Mouse (Mus musculus) stomach, postnatal 0 days (tissue): ENCODE data around the gene Zbtb11. TPM values are rescaled to one million over a fixed set of nuclear protein-coding genes. Genes with fewer than 3 reads are reported as not detected.
A peak's percentile ranks its signal among the peaks of the same experiment; 100 is the strongest.

Experiments
- ATAC-seq: fragments of 200-750 bp; cut with Nextera tagmentation; 2 replicates; pipeline ENCODE4 v1.8.0; 2017; ENCODE audit not compliant: low FRiP score, low TSS enrichment
- DNase-seq: peaks from one replicate; pipeline ENCODE4 v3.0.0-alpha.2; 2016; ENCODE audit warnings: low spot score
- H3K27ac ChIP-seq: fragments of 300-500 bp; sonication (generic); replicated peaks from 2 replicates; pipeline ENCODE4 v1.5.1; 2014; ENCODE audit warnings: mild to moderate bottlenecking, control low read depth
- H3K27me3 ChIP-seq: fragments of 300-500 bp; sonication (generic); 2 replicates; pipeline ENCODE4 v1.6.1; 2014; ENCODE audit warnings: low read length; ENCODE audit not compliant: control insufficient read depth, insufficient read depth
- H3K36me3 ChIP-seq: fragments of 300-500 bp; sonication (generic); 2 replicates; pipeline ENCODE4 v1.6.1; 2014; ENCODE audit warnings: low read length, mixed read lengths; ENCODE audit not compliant: control insufficient read depth, insufficient read depth
- H3K4me1 ChIP-seq: fragments of 300-500 bp; sonication (generic); replicated peaks from 2 replicates; pipeline ENCODE4 v1.6.1; 2014; ENCODE audit warnings: antibody characterized with exemption; ENCODE audit not compliant: control insufficient read depth, insufficient read depth
- H3K4me2 ChIP-seq: fragments of 300-500 bp; sonication (generic); replicated peaks from 2 replicates; pipeline ENCODE4 v1.6.1; 2014; ENCODE audit warnings: low read depth, mild to moderate bottlenecking, control low read depth, moderate library complexity
- H3K4me3 ChIP-seq: fragments of 300-500 bp; sonication (generic); 2 replicates; pipeline ENCODE4 v1.5.1; 2014; ENCODE audit warnings: low read depth, low read length, control low read depth
- H3K9ac ChIP-seq: fragments of 300-500 bp; sonication (generic); 2 replicates; pipeline ENCODE4 v1.6.1; 2014; ENCODE audit warnings: mild to moderate bottlenecking, low read length, control low read depth, mixed read lengths
- H3K9me3 ChIP-seq: fragments of 300-500 bp; sonication (generic); 2 replicates; pipeline ENCODE4 v1.6.1; 2016; ENCODE audit warnings: low read length; ENCODE audit not compliant: control insufficient read depth
- CTCF ChIP-seq: IDR thresholded peaks from 2 replicates; pipeline ENCODE4 v1.5.1; 2016; ENCODE audit warnings: antibody characterized with exemption, low read depth, mild to moderate bottlenecking, moderate library complexity
- EP300 ChIP-seq: optimal IDR thresholded peaks from 2 replicates; pipeline ENCODE3; 2016; ENCODE audit warnings: antibody characterized with exemption
- WGBS: fragments of 180-500 bp; shearing (Covaris S2); extraction: QIAGEN DNeasy Blood & Tissue Kit; methylation state at CpG from one replicate; pipeline ENCODE4 v1.1.7; 2014; 5-methylcytosine and 5-hydroxymethylcytosine counted together
- polyA plus RNA-seq: library from polyadenylated mRNA; unstranded; fragments of >200 nt; fragmentation: Nextera tagmentation; extraction: Ambion mirVana; gene quantifications from 2 replicates; pipeline ENCODE4 v1.2.1, GENCODE M21; 2015

The Zbtb11 gene
- polyA plus RNA-seq, 1 experiment from 2014 or later, result 7.3 TPM

GRCm38 (mm10) chr16:55964126-55964949, 9.3 kb upstream of the Zbtb11 start:
- no peak overlapping the region for H3K4me2 ChIP-seq
- no peak overlapping the region for H3K4me3 ChIP-seq
- no peaks in the 10 kb centered on the region for H3K4me1 ChIP-seq
- H3K27ac ChIP-seq, result no peak overlapping the region
- TF ChIP-seq EP300, result no peak
- peak; percentile 67 for TF ChIP-seq CTCF
- H3K9me3 ChIP-seq, result no peaks in the 10 kb centered on the region
- DNase-seq, result peak; percentile 49
- H3K27me3 ChIP-seq, result no peaks in the 10 kb centered on the region
- no peaks in the 10 kb centered on the region for H3K36me3 ChIP-seq
- no peak for ATAC-seq
- 58% methylated on average over 4 of the region's 4 CpGs for WGBS
- no peak overlapping the region for H3K9ac ChIP-seq

GRCm38 (mm10) chr16:55966212-55966871, 7.3 kb upstream of the Zbtb11 start, which contains the start of gene Rpl24:
Gene Rpl24 (plus strand): TSS chr16:55966275.
- Histone ChIP-seq H3K9me3 (no peaks in the 10 kb centered on the region), H3K27ac (peak within 1 kb of the TSS; percentile 90), H3K27me3 (no peaks in the 10 kb centered on the region), H3K4me2 (peak within 1 kb of the TSS; percentile 61), H3K9ac (peak within 1 kb of the TSS; percentile 86), H3K4me3 (peak within 1 kb of the TSS; percentile 60), H3K4me1 (no peaks in the 10 kb centered on the region), H3K36me3 (peaks cover 6% of the 10 kb centered on the region)
- ATAC-seq, result peak; percentile 95
- peak; percentile 93 for DNase-seq
- under 1% methylated on average over 42 of the region's 42 CpGs for WGBS
- peak; percentile 77 for TF ChIP-seq EP300
- no peak for TF ChIP-seq CTCF

- peak overlapping the region; percentile 60 for H3K4me3 ChIP-seq
- H3K36me3 ChIP-seq, result peaks cover 14% of the 10 kb centered on the region
- no peaks in the 10 kb centered on the region for H3K4me1 ChIP-seq
- no peaks in the 10 kb centered on the region for H3K27me3 ChIP-seq
- peak overlapping the region; percentile 86 for H3K9ac ChIP-seq
- ATAC-seq (no peak), DNase-seq (no peak)
- peak overlapping the region; percentile 61 for H3K4me2 ChIP-seq
- 16% methylated on average over 1 of the region's 1 CpGs for WGBS
- 0 out of 2 replicates have a peak overlapping the region, but pooled peaks have one; percentile 3 for H3K27ac ChIP-seq
- no peaks in the 10 kb centered on the region for H3K9me3 ChIP-seq
- no peak for TF ChIP-seq CTCF
- TF ChIP-seq EP300, result no peak
Observed at GRCm38 (mm10) chr16:55967221-55967620, 6.5 kb upstream of the Zbtb11 start.

- DNase-seq, result peak; percentile 62
- TF ChIP-seq CTCF, result peak; percentile 72
- no peak for TF ChIP-seq EP300
- Histone ChIP-seq H3K27me3 (no peaks in the 10 kb centered on the region), H3K9ac (no peak overlapping the region), H3K4me2 (no peak overlapping the region), H3K27ac (no peak overlapping the region), H3K4me1 (no peaks in the 10 kb centered on the region), H3K36me3 (peaks cover 14% of the 10 kb centered on the region), H3K9me3 (no peaks in the 10 kb centered on the region), H3K4me3 (no peak overlapping the region)
- no peak for ATAC-seq
- 50% methylated on average over 3 of the region's 3 CpGs for WGBS
Observed at GRCm38 (mm10) chr16:55969147-55969546, 4.5 kb upstream of the Zbtb11 start.

GRCm38 (mm10) chr16:55970416-55970815, 3.3 kb upstream of the Zbtb11 start:
- no peak overlapping the region for H3K27ac ChIP-seq
- no peak overlapping the region for H3K9ac ChIP-seq
- H3K9me3 ChIP-seq, result no peaks in the 10 kb centered on the region
- WGBS, result 92% methylated on average over 5 of the region's 5 CpGs
- H3K27me3 ChIP-seq, result no peaks in the 10 kb centered on the region
- H3K36me3 ChIP-seq, result peaks cover 14% of the 10 kb centered on the region
- H3K4me1 ChIP-seq, result no peaks in the 10 kb centered on the region
- DNase-seq, result no peak
- no peak overlapping the region for H3K4me3 ChIP-seq
- no peak for ATAC-seq
- H3K4me2 ChIP-seq, result no peak overlapping the region
- no peak for TF ChIP-seq EP300
- TF ChIP-seq CTCF, result no peak
